Mouse (Mus musculus) brown adipose tissue, adult 24 weeks (tissue): ENCODE measurements around the gene Ankrd63. TPM values are rescaled to one million over a fixed set of nuclear protein-coding genes. Genes with fewer than 3 reads are reported as not detected.
A peak's percentile ranks its signal among the peaks of the same experiment; 100 is the strongest.
"Not testable (repeated sequence)": the region's sequence is repeated elsewhere in the genome, so short reads cannot be mapped to it uniquely, and the experiment has no call there.

Source experiments
- H3K27ac ChIP-seq: fragments of 200-500 bp; replicated peaks from 2 replicates; pipeline ENCODE4 v1.5.1; 2012; ENCODE audit warnings: low read depth, mild to moderate bottlenecking, low read length
- H3K4me1 ChIP-seq: fragments of 200-500 bp; 2 replicates; pipeline ENCODE4 v1.6.1; 2012; ENCODE audit warnings: low read length, mixed read lengths; ENCODE audit not compliant: control insufficient read depth, insufficient read depth, insufficient read length
- H3K4me3 ChIP-seq: fragments of 200-500 bp; 2 replicates; pipeline ENCODE4 v1.5.1; 2012; ENCODE audit warnings: low read depth, mild to moderate bottlenecking, low read length, moderate library complexity; ENCODE audit not compliant: insufficient read depth
- polyA plus RNA-seq: library from polyadenylated mRNA; stranded (reverse); fragments of >200 nt; gene quantifications from 2 replicates; pipeline ENCODE4 v1.2.4, GENCODE M21; 2012; ENCODE audit not compliant: missing spikeins, insufficient read depth, insufficient read length

Ankrd63 gene
- polyA plus RNA-seq, 1 experiment, result not detected

- H3K27ac ChIP-seq, result no peak overlapping the region
- H3K4me3 ChIP-seq, result no peak overlapping the region
- no peaks in the 10 kb centered on the region; the same call in 1 of the 2 replicates for H3K4me1 ChIP-seq
Measured at GRCm38 (mm10) chr2:118664975-118665516, 38.7 kb downstream of the Ankrd63 start.

GRCm38 (mm10) chr2:118663804-118664766 is 39.7 kb downstream of the Ankrd63 start:
- H3K4me3 ChIP-seq, result peak overlapping the region; percentile 47
- no peak overlapping the region for H3K27ac ChIP-seq
- H3K4me1 ChIP-seq, result peaks cover 4% of the 10 kb centered on the region; the same call in 1 of the 2 replicates

- H3K4me1 ChIP-seq, result peaks cover 4% of the 10 kb centered on the region; the same call in 1 of the 2 replicates
- peak within 1 kb of the TSS; percentile 47 for H3K4me3 ChIP-seq
- no peak within 1 kb of the TSS for H3K27ac ChIP-seq
Measured at GRCm38 (mm10) chr2:118662902-118663803, 40.6 kb downstream of the Ankrd63 start, which contains the start of gene Pak6. Gene Pak6, plus strand, starts transcription at chr2:118663303.

GRCm38 (mm10) chr2:118661891-118662290 is 41.9 kb downstream of the Ankrd63 start:
- Histone ChIP-seq H3K27ac (no peak overlapping the region), H3K4me3 (no peak overlapping the region), H3K4me1 (peaks cover 4% of the 10 kb centered on the region; the same call in 1 of the 2 replicates)

- Histone ChIP-seq H3K4me3 (peak overlapping the region; percentile 53), H3K27ac (no peak overlapping the region), H3K4me1 (peaks cover 4% of the 10 kb centered on the region; the same call in 1 of the 2 replicates)
Measured at GRCm38 (mm10) chr2:118659998-118660452, 43.7 kb downstream of the Ankrd63 start.

- peaks cover 4% of the 10 kb centered on the region; the same call in 1 of the 2 replicates for H3K4me1 ChIP-seq
- no peak overlapping the region for H3K27ac ChIP-seq
- H3K4me3 ChIP-seq, result no peak overlapping the region
Measured at GRCm38 (mm10) chr2:118659493-118659892, 44.3 kb downstream of the Ankrd63 start.

- Histone ChIP-seq H3K4me1 (peaks cover 4% of the 10 kb centered on the region; the same call in 1 of the 2 replicates), H3K27ac (no peak overlapping the region), H3K4me3 (no peak overlapping the region)
Measured at GRCm38 (mm10) chr2:118659077-118659476, 44.7 kb downstream of the Ankrd63 start.

- Histone ChIP-seq H3K4me1 (peaks cover 4% of the 10 kb centered on the region; the same call in 1 of the 2 replicates), H3K27ac (no peak overlapping the region), H3K4me3 (no peak overlapping the region)
Measured at GRCm38 (mm10) chr2:118658457-118658856, 45.3 kb downstream of the Ankrd63 start.

GRCm38 (mm10) chr2:118656688-118657281 is 47.0 kb downstream of the Ankrd63 start:
- H3K4me1 ChIP-seq, result peaks cover 4% of the 10 kb centered on the region; the same call in 1 of the 2 replicates
- no peak overlapping the region for H3K27ac ChIP-seq
- H3K4me3 ChIP-seq, result no peak overlapping the region

- not testable (repeated sequence) for H3K4me3 ChIP-seq, H3K4me1 ChIP-seq, H3K27ac ChIP-seq
Measured at GRCm38 (mm10) chr2:118650697-118651096, 53.1 kb downstream of the Ankrd63 start.

Other genes with a start within 250 kb of the Ankrd63 start
- gene Srp14, start 224.3 kb downstream of the Ankrd63 start, polyA plus RNA-seq, result 226 and 250 TPM in 2 replicates
- 2.5 and 3.0 TPM in 2 replicates for gene Bmf, start 154.3 kb downstream of the Ankrd63 start, polyA plus RNA-seq
- gene Bub1b, start 105.8 kb downstream of the Ankrd63 start, polyA plus RNA-seq, result 0.52 and 1.2 TPM in 2 replicates
- gene Pak6, start 40.7 kb downstream of the Ankrd63 start, polyA plus RNA-seq, result not detected in 2 replicates
- gene Plcb2, start 24.5 kb upstream of the Ankrd63 start, polyA plus RNA-seq, result 0.67 and 0.71 TPM in 2 replicates
- 41.7 and 48.7 TPM in 2 replicates for gene Inafm2, start 41.8 kb upstream of the Ankrd63 start, polyA plus RNA-seq
- 4.0 and 4.8 TPM in 2 replicates for gene Ccdc9b, start 58.7 kb upstream of the Ankrd63 start, polyA plus RNA-seq
- not detected in 2 replicates for gene Phgr1, start 68.8 kb upstream of the Ankrd63 start, polyA plus RNA-seq
- gene Disp2, start 75.8 kb upstream of the Ankrd63 start, polyA plus RNA-seq, result 0.32 and 0.38 TPM in 2 replicates
- 1.5 TPM in 1 of 2 replicates, not detected in the other for gene Knstrn, start 110.0 kb upstream of the Ankrd63 start, polyA plus RNA-seq
- 134 and 164 TPM in 2 replicates for gene Ivd, start 158.0 kb upstream of the Ankrd63 start, polyA plus RNA-seq
- gene Bahd1, start 196.4 kb upstream of the Ankrd63 start, polyA plus RNA-seq, result 3.8 and 4.3 TPM in 2 replicates
- 4.2 and 4.7 TPM in 2 replicates for gene Chst14, start 222.5 kb upstream of the Ankrd63 start, polyA plus RNA-seq